Mouse (Mus musculus): ENCODE measurements around the gene Tcea2. TPM values are rescaled to one million over a fixed set of nuclear protein-coding genes. Genes with fewer than 3 reads are reported as not detected.
A peak's percentile ranks its signal among the peaks of the same experiment; 100 is the strongest.

Gene Tcea2
- 27.3 and 30.0 TPM in 2 replicates for polyA plus RNA-seq (2016; fragmentation: Nextera tagmentation; extraction: Ambion mirVana)

- peak; percentile 57 for ATAC-seq (ENCODE audit: low FRiP score, low read depth)
- Histone ChIP-seq H3K4me1 (peaks cover 23% of the 10 kb centered on the region), H3K27me3 (replicated peaks) (no peaks in the 10 kb centered on the region), H3K4me2 (replicated peaks) (peak within 1 kb of the TSS; percentile 93), H3K9ac (peak within 1 kb of the TSS; percentile 84), H3K4me3 (peak within 1 kb of the TSS; percentile 64), H3K9me3 (no peaks in the 10 kb centered on the region), H3K36me3 (no peaks in the 10 kb centered on the region), H3K27ac (no peak within 1 kb of the TSS)
- WGBS = under 1% methylated on average over 69 of the region's 69 CpGs
Observed at GRCm38 (mm10) chr2:181679951-181680715, at the start of gene Tcea2. Tcea2 (plus strand) TSS chr2:181680310.

GRCm38 (mm10) chr2:181632624-181633023, 47.5 kb upstream of the Tcea2 start:
- H3K27ac ChIP-seq = no peak overlapping the region
- H3K9me3 ChIP-seq = no peaks in the 10 kb centered on the region
- H3K4me3 ChIP-seq = no peak overlapping the region
- H3K36me3 ChIP-seq = peaks cover 62% of the 10 kb centered on the region
- H3K9ac ChIP-seq = no peak overlapping the region
- no peak overlapping the region for H3K4me2 ChIP-seq (replicated peaks)
- H3K27me3 ChIP-seq (replicated peaks) = no peaks in the 10 kb centered on the region
- WGBS = 94% methylated on average over 6 of the region's 6 CpGs
- H3K4me1 ChIP-seq = no peaks in the 10 kb centered on the region
- ATAC-seq (ENCODE audit: low FRiP score, low read depth) = no peak

GRCm38 (mm10) chr2:181635865-181636264, 44.2 kb upstream of the Tcea2 start:
- Histone ChIP-seq H3K27ac (no peak overlapping the region), H3K27me3 (replicated peaks) (no peaks in the 10 kb centered on the region), H3K9ac (no peak overlapping the region), H3K4me3 (no peak overlapping the region), H3K4me2 (replicated peaks) (no peak overlapping the region), H3K4me1 (no peaks in the 10 kb centered on the region), H3K36me3 (peaks cover 74% of the 10 kb centered on the region), H3K9me3 (no peaks in the 10 kb centered on the region)
- no peak for ATAC-seq (ENCODE audit: low FRiP score, low read depth)
- WGBS = 93% methylated on average over 3 of the region's 3 CpGs

GRCm38 (mm10) chr2:181644361-181644760, 35.7 kb upstream of the Tcea2 start:
- no peaks in the 10 kb centered on the region for H3K9me3 ChIP-seq
- no peak overlapping the region for H3K4me3 ChIP-seq
- H3K4me1 ChIP-seq = no peaks in the 10 kb centered on the region
- H3K4me2 ChIP-seq (replicated peaks) = no peak overlapping the region
- 92% methylated on average over 2 of the region's 2 CpGs for WGBS
- peaks cover 75% of the 10 kb centered on the region for H3K36me3 ChIP-seq
- no peak for ATAC-seq (ENCODE audit: low FRiP score, low read depth)
- H3K27ac ChIP-seq = no peak overlapping the region
- no peak overlapping the region for H3K9ac ChIP-seq
- H3K27me3 ChIP-seq (replicated peaks) = no peaks in the 10 kb centered on the region

- Histone ChIP-seq H3K36me3 (peaks cover 76% of the 10 kb centered on the region), H3K9me3 (no peaks in the 10 kb centered on the region), H3K27ac (no peak overlapping the region), H3K4me3 (no peak overlapping the region), H3K4me1 (no peaks in the 10 kb centered on the region), H3K27me3 (replicated peaks) (no peaks in the 10 kb centered on the region), H3K9ac (no peak overlapping the region), H3K4me2 (replicated peaks) (no peak overlapping the region)
- no peak for ATAC-seq (ENCODE audit: low FRiP score, low read depth)
- 93% methylated on average over 3 of the region's 3 CpGs for WGBS
Observed at GRCm38 (mm10) chr2:181645666-181646065, 34.4 kb upstream of the Tcea2 start.

GRCm38 (mm10) chr2:181646626-181647472, 33.3 kb upstream of the Tcea2 start:
- Histone ChIP-seq H3K9ac (no peak overlapping the region), H3K36me3 (peaks cover 78% of the 10 kb centered on the region), H3K9me3 (no peaks in the 10 kb centered on the region), H3K4me1 (no peaks in the 10 kb centered on the region), H3K27me3 (replicated peaks) (no peaks in the 10 kb centered on the region), H3K4me2 (replicated peaks) (no peak overlapping the region), H3K27ac (no peak overlapping the region), H3K4me3 (no peak overlapping the region)
- 88% methylated on average over 6 of the region's 6 CpGs for WGBS
- no peak for ATAC-seq (ENCODE audit: low FRiP score, low read depth)

- no peak overlapping the region for H3K9ac ChIP-seq
- H3K4me1 ChIP-seq = no peaks in the 10 kb centered on the region
- ATAC-seq (ENCODE audit: low FRiP score, low read depth) = no peak
- H3K27me3 ChIP-seq (replicated peaks) = no peaks in the 10 kb centered on the region
- no peak overlapping the region for H3K4me2 ChIP-seq (replicated peaks)
- H3K9me3 ChIP-seq = no peaks in the 10 kb centered on the region
- no peak overlapping the region for H3K27ac ChIP-seq
- 97% methylated on average over 10 of the region's 10 CpGs for WGBS
- H3K4me3 ChIP-seq = no peak overlapping the region
- H3K36me3 ChIP-seq = peaks cover 88% of the 10 kb centered on the region
Observed at GRCm38 (mm10) chr2:181648926-181649325, 31.2 kb upstream of the Tcea2 start.

- no peaks in the 10 kb centered on the region for H3K27me3 ChIP-seq (replicated peaks)
- no peaks in the 10 kb centered on the region for H3K9me3 ChIP-seq
- no peak overlapping the region for H3K9ac ChIP-seq
- H3K4me1 ChIP-seq = no peaks in the 10 kb centered on the region
- no peak overlapping the region for H3K4me3 ChIP-seq
- H3K36me3 ChIP-seq = peaks cover 91% of the 10 kb centered on the region
- H3K4me2 ChIP-seq (replicated peaks) = no peak overlapping the region
- no peak for ATAC-seq (ENCODE audit: low FRiP score, low read depth)
- H3K27ac ChIP-seq = no peak overlapping the region
Observed at GRCm38 (mm10) chr2:181653065-181653464, 27.0 kb upstream of the Tcea2 start.

- Histone ChIP-seq H3K9me3 (no peaks in the 10 kb centered on the region), H3K27ac (no peak overlapping the region), H3K36me3 (peaks cover 89% of the 10 kb centered on the region), H3K4me3 (no peak overlapping the region), H3K4me1 (no peaks in the 10 kb centered on the region), H3K27me3 (replicated peaks) (no peaks in the 10 kb centered on the region), H3K9ac (no peak overlapping the region), H3K4me2 (replicated peaks) (no peak overlapping the region)
- WGBS = 83% methylated on average over 1 of the region's 1 CpGs
- no peak for ATAC-seq (ENCODE audit: low FRiP score, low read depth)
Observed at GRCm38 (mm10) chr2:181653523-181653922, 26.6 kb upstream of the Tcea2 start.

- no peak within 1 kb of the TSS for H3K4me2 ChIP-seq (replicated peaks)
- H3K27me3 ChIP-seq (replicated peaks) = no peaks in the 10 kb centered on the region
- 50% methylated on average over 3 of the region's 3 CpGs for WGBS
- H3K9me3 ChIP-seq = no peaks in the 10 kb centered on the region
- peaks cover 59% of the 10 kb centered on the region for H3K36me3 ChIP-seq
- H3K4me3 ChIP-seq = no peak within 1 kb of the TSS
- no peak for ATAC-seq (ENCODE audit: low FRiP score, low read depth)
- no peak within 1 kb of the TSS for H3K27ac ChIP-seq
- no peak within 1 kb of the TSS for H3K9ac ChIP-seq
- H3K4me1 ChIP-seq = no peaks in the 10 kb centered on the region; the same call in 1 of the 2 replicates
Observed at GRCm38 (mm10) chr2:181656734-181657133, 23.4 kb upstream of the Tcea2 start, which contains the start of gene Gm29797. Gm29797 (plus strand) TSS chr2:181657034.

- no peak for ATAC-seq (ENCODE audit: low FRiP score, low read depth)
- Histone ChIP-seq H3K27me3 (replicated peaks) (no peaks in the 10 kb centered on the region), H3K27ac (no peak overlapping the region), H3K4me1 (no peaks in the 10 kb centered on the region; the same call in 1 of the 2 replicates), H3K36me3 (peaks cover 52% of the 10 kb centered on the region), H3K9me3 (no peaks in the 10 kb centered on the region), H3K4me2 (replicated peaks) (no peak overlapping the region), H3K4me3 (no peak overlapping the region), H3K9ac (no peak overlapping the region)
- 74% methylated on average over 2 of the region's 2 CpGs for WGBS
Observed at GRCm38 (mm10) chr2:181657441-181657840, 22.7 kb upstream of the Tcea2 start.

- WGBS = 86% methylated on average over 7 of the region's 7 CpGs
- no peak overlapping the region for H3K4me3 ChIP-seq
- H3K36me3 ChIP-seq = peaks cover 41% of the 10 kb centered on the region
- no peaks in the 10 kb centered on the region for H3K27me3 ChIP-seq (replicated peaks)
- H3K27ac ChIP-seq = no peak overlapping the region
- H3K4me1 ChIP-seq = no peaks in the 10 kb centered on the region; the same call in 1 of the 2 replicates
- no peaks in the 10 kb centered on the region for H3K9me3 ChIP-seq
- H3K9ac ChIP-seq = no peak overlapping the region
- no peak for ATAC-seq (ENCODE audit: low FRiP score, low read depth)
- H3K4me2 ChIP-seq (replicated peaks) = no peak overlapping the region
Observed at GRCm38 (mm10) chr2:181658528-181658927, 21.6 kb upstream of the Tcea2 start.

All from neural tube, embryonic 12.5 days (tissue).